Mouse (Mus musculus) layer of hippocampus, postnatal 14 days (tissue): ENCODE data around the gene Rbmy. TPM values are rescaled to one million over a fixed set of nuclear protein-coding genes. Genes with fewer than 3 reads are reported as not detected.
"Not testable (repeated sequence)": the region's sequence is repeated elsewhere in the genome, so short reads cannot be mapped to it uniquely, and the experiment has no call there.

Experiments
- DNase-seq, 2 experiments: peaks; one replicate each; pipeline ENCODE4 v3.0.0; 2021 to 2022; ENCODE audit warnings: low spot score in 2 of 2, mixed read lengths in 1 of 2
- long read RNA-seq, 2 experiments: library from polyadenylated mRNA; stranded (forward); transcript quantifications; one replicate each; pipeline ENCODE4 v2.0.0; 2021
- total RNA-seq, 2 experiments: library from RNA; stranded (reverse); gene quantifications; 2 replicates each; pipeline ENCODE4 v1.2.3; 2021

Gene Rbmy
- total RNA-seq = not detected
- long read RNA-seq, experiment 1 = 0 reads
- long read RNA-seq, experiment 2 = 0 reads

DNA sequence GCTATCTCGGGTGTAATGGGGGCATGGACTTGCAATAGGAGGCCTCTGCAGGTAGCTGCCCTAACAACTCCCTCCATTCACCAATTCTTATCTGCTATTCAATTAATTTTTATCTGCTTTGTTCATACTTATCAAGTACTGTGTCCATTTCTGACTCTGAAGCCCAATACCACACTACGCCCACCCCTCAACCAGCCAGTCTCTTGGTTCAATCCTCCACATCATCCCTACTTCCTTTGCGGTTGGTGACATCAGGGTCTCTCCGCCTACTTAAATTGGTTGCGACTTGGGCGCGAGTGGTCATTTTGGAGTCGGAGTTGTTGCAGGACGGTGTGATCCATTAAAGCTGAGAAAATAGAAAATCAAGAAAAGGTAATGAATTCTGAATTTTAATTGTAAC lies at the start of gene Rbmy, which contains the start of gene Gm10256:
Rbmy (plus strand) TSS at position 301 of the 400 bp plus-strand sequence.
Gm10256 (plus strand) TSS at position 320 of the 400 bp plus-strand sequence.
- DNase-seq = not testable (repeated sequence)

DNA sequence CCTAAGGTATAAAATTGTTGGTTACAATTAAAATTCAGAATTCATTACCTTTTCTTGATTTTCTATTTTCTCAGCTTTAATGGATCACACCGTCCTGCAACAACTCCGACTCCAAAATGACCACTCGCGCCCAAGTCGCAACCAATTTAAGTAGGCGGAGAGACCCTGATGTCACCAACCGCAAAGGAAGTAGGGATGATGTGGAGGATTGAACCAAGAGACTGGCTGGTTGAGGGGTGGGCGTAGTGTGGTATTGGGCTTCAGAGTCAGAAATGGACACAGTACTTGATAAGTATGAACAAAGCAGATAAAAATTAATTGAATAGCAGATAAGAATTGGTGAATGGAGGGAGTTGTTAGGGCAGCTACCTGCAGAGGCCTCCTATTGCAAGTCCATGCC lies 34.4 kb upstream of the Rbmy start, which contains the start of gene Gm4064:
Gm4064 (minus strand) TSS at position 101 of the 400 bp plus-strand sequence.
- not testable (repeated sequence) for DNase-seq

Other genes with a start within 250 kb of the Rbmy start
- not detected for gene H2al2c, start 231.6 kb upstream of the Rbmy start, total RNA-seq
- not detected for gene Sry, start 167.0 kb upstream of the Rbmy start, total RNA-seq
- gene H2al2b, start 110.0 kb upstream of the Rbmy start, total RNA-seq = not detected
- not detected for gene Gm4064, start 34.5 kb upstream of the Rbmy start, total RNA-seq
- gene Gm10256, start within 50 bp of the Rbmy start, total RNA-seq = not detected
- not detected for gene Gm10352, start 70.3 kb downstream of the Rbmy start, total RNA-seq
- not detected for gene Gm29289, start 101.9 kb downstream of the Rbmy start, total RNA-seq